Mouse (Mus musculus): ENCODE measurements around the gene Gm17622. TPM values are rescaled to one million over a fixed set of nuclear protein-coding genes. Genes with fewer than 3 reads are reported as not detected.

The Gm17622 gene
- polyA plus RNA-seq, 1 experiment, result not detected

DNA sequence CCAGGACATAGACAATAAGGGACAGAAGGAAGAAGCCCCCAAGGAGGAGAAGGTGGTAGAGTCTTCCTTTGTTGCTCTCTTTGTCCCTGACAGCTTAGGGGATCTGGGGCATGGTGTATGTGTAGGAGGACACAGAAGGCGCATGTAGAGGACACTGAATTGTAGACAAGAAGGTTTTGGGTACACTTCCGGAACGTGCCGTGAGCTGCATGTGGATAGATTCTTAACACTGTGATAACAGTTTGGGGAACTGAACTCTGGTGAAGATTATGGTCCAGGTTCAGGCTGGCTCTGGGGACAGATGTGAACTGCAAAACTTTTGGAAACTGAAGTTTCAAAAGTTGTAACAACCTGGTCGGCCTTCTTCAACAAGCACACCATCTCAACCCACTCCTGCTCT lies 33.0 kb upstream of the Gm17622 start:
- TF ChIP-seq CTCF (IDR thresholded peaks at IDR 0.05; ENCODE audit: low read depth, low read length) (no peak), POLR2A (IDR thresholded peaks at IDR 0.05; ENCODE audit: insufficient read depth, low read length) (no peak), EP300 (IDR thresholded peaks at IDR 0.05; ENCODE audit: insufficient read depth, low read depth, low read length) (no peak)
- no peak overlapping the region for H3K9ac ChIP-seq (ENCODE audit: low read depth, poor library complexity, severe bottlenecking)
- no peaks in the 10 kb centered on the region for H3K27me3 ChIP-seq (ENCODE audit: control insufficient read depth, insufficient read depth, low read length, poor library complexity, severe bottlenecking)
- no peaks in the 10 kb centered on the region for H3K36me3 ChIP-seq (ENCODE audit: control insufficient read depth, insufficient read depth, low read length, poor library complexity, severe bottlenecking)
- no peaks in the 10 kb centered on the region for H3K9me3 ChIP-seq (replicated peaks; ENCODE audit: control insufficient read depth, insufficient read depth, low read length, poor library complexity, severe bottlenecking)
- no peaks in the 10 kb centered on the region for H3K4me1 ChIP-seq (ENCODE audit: control insufficient read depth, insufficient read depth, low read length)
- H3K4me3 ChIP-seq (ENCODE audit: low read depth, low read length), result no peak overlapping the region
- no peak overlapping the region for H3K27ac ChIP-seq (ENCODE audit: insufficient read depth, low read length)

DNA sequence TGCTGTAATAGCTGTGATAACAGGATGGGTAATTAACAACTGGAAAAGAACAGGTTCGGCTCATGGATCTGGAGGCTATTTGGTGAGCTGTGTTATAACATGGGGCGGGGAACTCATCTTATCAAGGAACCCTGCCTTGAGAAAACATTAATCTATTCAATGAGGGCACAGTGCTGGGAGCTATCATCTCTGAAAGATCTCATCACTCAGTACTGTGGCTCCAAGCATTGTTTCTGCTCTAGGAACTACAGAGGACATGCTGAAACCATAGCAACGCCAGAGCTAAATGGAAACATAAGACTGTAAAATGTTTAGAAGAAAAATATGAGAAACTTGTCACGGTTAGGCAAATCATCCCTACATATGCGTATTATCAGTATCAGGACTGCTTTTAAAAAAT lies 32.5 kb upstream of the Gm17622 start:
- Histone ChIP-seq H3K4me1 (ENCODE audit: control insufficient read depth, insufficient read depth, low read length) (no peaks in the 10 kb centered on the region), H3K27me3 (ENCODE audit: control insufficient read depth, insufficient read depth, low read length, poor library complexity, severe bottlenecking) (no peaks in the 10 kb centered on the region), H3K36me3 (ENCODE audit: control insufficient read depth, insufficient read depth, low read length, poor library complexity, severe bottlenecking) (no peaks in the 10 kb centered on the region), H3K27ac (ENCODE audit: insufficient read depth, low read length) (no peak overlapping the region), H3K9me3 (replicated peaks; ENCODE audit: control insufficient read depth, insufficient read depth, low read length, poor library complexity, severe bottlenecking) (no peaks in the 10 kb centered on the region), H3K9ac (ENCODE audit: low read depth, poor library complexity, severe bottlenecking) (no peak overlapping the region), H3K4me3 (ENCODE audit: low read depth, low read length) (no peak overlapping the region)
- TF ChIP-seq CTCF (IDR thresholded peaks at IDR 0.05; ENCODE audit: low read depth, low read length) (no peak), EP300 (IDR thresholded peaks at IDR 0.05; ENCODE audit: insufficient read depth, low read depth, low read length) (no peak), POLR2A (IDR thresholded peaks at IDR 0.05; ENCODE audit: insufficient read depth, low read length) (no peak)

DNA sequence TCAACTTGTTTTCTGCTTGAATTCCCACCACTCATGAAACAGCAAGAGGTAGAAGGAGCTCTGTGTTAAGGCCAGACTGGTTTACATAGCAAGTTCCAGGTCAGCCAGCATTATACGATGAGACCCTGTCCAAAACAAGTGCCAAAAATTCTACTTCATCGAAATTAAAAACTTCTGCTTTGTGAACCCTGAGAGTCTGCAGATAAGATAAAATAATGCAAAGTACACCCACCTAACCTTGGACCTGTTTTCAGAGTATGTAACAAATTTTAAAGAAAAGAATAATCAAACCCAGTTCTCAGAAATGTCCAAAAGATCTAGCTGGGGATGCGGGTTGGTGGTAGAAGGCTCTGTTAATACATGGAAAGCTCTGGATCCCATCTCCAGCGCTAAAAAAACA lies 31.9 kb upstream of the Gm17622 start:
- Histone ChIP-seq H3K36me3 (ENCODE audit: control insufficient read depth, insufficient read depth, low read length, poor library complexity, severe bottlenecking) (no peaks in the 10 kb centered on the region), H3K4me1 (ENCODE audit: control insufficient read depth, insufficient read depth, low read length) (no peaks in the 10 kb centered on the region), H3K9me3 (replicated peaks; ENCODE audit: control insufficient read depth, insufficient read depth, low read length, poor library complexity, severe bottlenecking) (no peaks in the 10 kb centered on the region), H3K4me3 (ENCODE audit: low read depth, low read length) (no peak overlapping the region), H3K27me3 (ENCODE audit: control insufficient read depth, insufficient read depth, low read length, poor library complexity, severe bottlenecking) (no peaks in the 10 kb centered on the region), H3K27ac (ENCODE audit: insufficient read depth, low read length) (no peak overlapping the region), H3K9ac (ENCODE audit: low read depth, poor library complexity, severe bottlenecking) (no peak overlapping the region)
- no peak for TF ChIP-seq EP300 (IDR thresholded peaks at IDR 0.05; ENCODE audit: insufficient read depth, low read depth, low read length)
- no peak for TF ChIP-seq CTCF (IDR thresholded peaks at IDR 0.05; ENCODE audit: low read depth, low read length)
- no peak for TF ChIP-seq POLR2A (IDR thresholded peaks at IDR 0.05; ENCODE audit: insufficient read depth, low read length)

GRCm38 (mm10) chr13:96462644-96463043 lies 27.9 kb upstream of the Gm17622 start:
- H3K4me3 ChIP-seq (ENCODE audit: low read depth, low read length), result no peak overlapping the region
- H3K36me3 ChIP-seq (ENCODE audit: control insufficient read depth, insufficient read depth, low read length, poor library complexity, severe bottlenecking), result no peaks in the 10 kb centered on the region
- H3K27ac ChIP-seq (ENCODE audit: insufficient read depth, low read length), result no peak overlapping the region
- H3K9ac ChIP-seq (ENCODE audit: low read depth, poor library complexity, severe bottlenecking), result no peak overlapping the region
- no peaks in the 10 kb centered on the region for H3K4me1 ChIP-seq (ENCODE audit: control insufficient read depth, insufficient read depth, low read length)
- H3K27me3 ChIP-seq (ENCODE audit: control insufficient read depth, insufficient read depth, low read length, poor library complexity, severe bottlenecking), result no peaks in the 10 kb centered on the region
- H3K9me3 ChIP-seq (replicated peaks; ENCODE audit: control insufficient read depth, insufficient read depth, low read length, poor library complexity, severe bottlenecking), result no peaks in the 10 kb centered on the region
- no peak for TF ChIP-seq POLR2A (IDR thresholded peaks at IDR 0.05; ENCODE audit: insufficient read depth, low read length)
- no peak for TF ChIP-seq EP300 (IDR thresholded peaks at IDR 0.05; ENCODE audit: insufficient read depth, low read depth, low read length)
- no peak for TF ChIP-seq CTCF (IDR thresholded peaks at IDR 0.05; ENCODE audit: low read depth, low read length)

DNA sequence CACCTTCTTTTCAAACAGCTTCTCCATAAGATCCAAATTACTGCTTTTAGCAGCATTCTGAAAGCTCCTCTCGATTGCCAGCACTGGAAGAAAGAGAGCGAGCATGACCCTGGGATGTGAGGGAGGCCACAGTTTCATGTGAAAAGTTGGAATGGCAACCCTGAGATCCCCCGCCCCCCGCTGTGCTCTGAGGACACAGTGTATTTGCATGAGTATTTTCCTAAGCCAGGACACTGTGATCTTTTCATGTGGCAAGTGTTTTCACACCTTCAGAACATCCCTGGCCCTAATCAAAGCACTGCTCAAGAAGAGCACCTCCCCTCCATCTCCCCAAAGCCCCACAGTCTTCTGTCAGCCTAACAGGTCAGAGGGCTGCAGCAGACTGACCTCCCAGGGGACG lies 25.2 kb upstream of the Gm17622 start:
- TF ChIP-seq CTCF (IDR thresholded peaks at IDR 0.05; ENCODE audit: low read depth, low read length) (no peak), POLR2A (IDR thresholded peaks at IDR 0.05; ENCODE audit: insufficient read depth, low read length) (no peak), EP300 (IDR thresholded peaks at IDR 0.05; ENCODE audit: insufficient read depth, low read depth, low read length) (no peak)
- H3K27me3 ChIP-seq (ENCODE audit: control insufficient read depth, insufficient read depth, low read length, poor library complexity, severe bottlenecking), result no peaks in the 10 kb centered on the region
- no peak overlapping the region for H3K9ac ChIP-seq (ENCODE audit: low read depth, poor library complexity, severe bottlenecking)
- H3K27ac ChIP-seq (ENCODE audit: insufficient read depth, low read length), result no peak overlapping the region
- H3K4me1 ChIP-seq (ENCODE audit: control insufficient read depth, insufficient read depth, low read length), result no peaks in the 10 kb centered on the region
- H3K4me3 ChIP-seq (ENCODE audit: low read depth, low read length), result no peak overlapping the region
- no peaks in the 10 kb centered on the region for H3K9me3 ChIP-seq (replicated peaks; ENCODE audit: control insufficient read depth, insufficient read depth, low read length, poor library complexity, severe bottlenecking)
- H3K36me3 ChIP-seq (ENCODE audit: control insufficient read depth, insufficient read depth, low read length, poor library complexity, severe bottlenecking), result no peaks in the 10 kb centered on the region

DNA sequence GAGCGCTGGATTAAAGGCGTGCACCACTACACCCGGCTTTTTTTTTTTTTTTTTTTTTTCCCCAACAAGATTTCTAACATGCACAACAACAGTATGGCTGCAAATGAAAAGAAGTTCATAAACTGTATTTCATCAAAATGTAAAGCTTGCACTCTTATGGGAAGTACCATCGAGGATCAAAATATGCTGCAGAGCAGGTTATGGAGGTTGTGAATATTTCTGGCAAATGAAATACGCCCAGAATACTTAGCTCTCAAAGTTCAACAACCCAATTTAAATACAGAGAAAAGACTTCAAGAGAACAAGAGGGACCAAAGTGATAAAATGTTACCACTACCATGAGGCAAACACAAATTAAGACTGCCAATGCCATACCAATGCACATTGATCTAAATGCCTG lies 21.9 kb upstream of the Gm17622 start:
- no peaks in the 10 kb centered on the region for H3K9me3 ChIP-seq (replicated peaks; ENCODE audit: control insufficient read depth, insufficient read depth, low read length, poor library complexity, severe bottlenecking)
- TF ChIP-seq POLR2A (IDR thresholded peaks at IDR 0.05; ENCODE audit: insufficient read depth, low read length) (no peak), CTCF (IDR thresholded peaks at IDR 0.05; ENCODE audit: low read depth, low read length) (no peak), EP300 (IDR thresholded peaks at IDR 0.05; ENCODE audit: insufficient read depth, low read depth, low read length) (no peak)
- H3K4me1 ChIP-seq (ENCODE audit: control insufficient read depth, insufficient read depth, low read length), result no peaks in the 10 kb centered on the region
- H3K4me3 ChIP-seq (ENCODE audit: low read depth, low read length), result no peak overlapping the region
- no peaks in the 10 kb centered on the region for H3K36me3 ChIP-seq (ENCODE audit: control insufficient read depth, insufficient read depth, low read length, poor library complexity, severe bottlenecking)
- no peak overlapping the region for H3K27ac ChIP-seq (ENCODE audit: insufficient read depth, low read length)
- no peaks in the 10 kb centered on the region for H3K27me3 ChIP-seq (ENCODE audit: control insufficient read depth, insufficient read depth, low read length, poor library complexity, severe bottlenecking)
- no peak overlapping the region for H3K9ac ChIP-seq (ENCODE audit: low read depth, poor library complexity, severe bottlenecking)

Measured in ES-Bruce4 (cell line).